Mouse (Mus musculus): Measurements from ENCODE around the gene Wdr59.
"Not testable (repeated sequence)": the region's sequence is repeated elsewhere in the genome, so short reads cannot be mapped to it uniquely, and the experiment has no call there.

The Wdr59 gene

DNA sequence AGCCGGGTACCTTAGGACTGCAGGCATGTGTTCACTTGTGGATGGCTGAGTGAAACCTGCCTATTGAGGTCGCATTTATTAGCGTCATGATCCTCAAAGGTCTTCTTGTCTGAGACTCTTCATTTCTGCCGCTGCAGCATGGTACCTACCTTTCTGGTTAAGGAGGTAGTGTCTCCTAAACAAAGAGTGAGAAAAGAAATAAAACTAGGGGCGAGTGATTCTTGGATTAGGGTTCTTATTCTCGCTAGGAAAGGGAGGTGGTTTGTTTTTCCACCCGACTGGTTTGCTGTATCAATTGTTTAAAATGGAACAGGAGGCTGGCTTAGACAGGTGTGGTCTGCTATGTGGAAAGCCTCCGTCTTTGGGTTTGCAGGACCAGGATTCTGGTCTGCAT lies 15.9 kb upstream of the Wdr59 start:
- DNase-seq (ENCODE audit: low spot score in 2 of 2) = no peak

DNA sequence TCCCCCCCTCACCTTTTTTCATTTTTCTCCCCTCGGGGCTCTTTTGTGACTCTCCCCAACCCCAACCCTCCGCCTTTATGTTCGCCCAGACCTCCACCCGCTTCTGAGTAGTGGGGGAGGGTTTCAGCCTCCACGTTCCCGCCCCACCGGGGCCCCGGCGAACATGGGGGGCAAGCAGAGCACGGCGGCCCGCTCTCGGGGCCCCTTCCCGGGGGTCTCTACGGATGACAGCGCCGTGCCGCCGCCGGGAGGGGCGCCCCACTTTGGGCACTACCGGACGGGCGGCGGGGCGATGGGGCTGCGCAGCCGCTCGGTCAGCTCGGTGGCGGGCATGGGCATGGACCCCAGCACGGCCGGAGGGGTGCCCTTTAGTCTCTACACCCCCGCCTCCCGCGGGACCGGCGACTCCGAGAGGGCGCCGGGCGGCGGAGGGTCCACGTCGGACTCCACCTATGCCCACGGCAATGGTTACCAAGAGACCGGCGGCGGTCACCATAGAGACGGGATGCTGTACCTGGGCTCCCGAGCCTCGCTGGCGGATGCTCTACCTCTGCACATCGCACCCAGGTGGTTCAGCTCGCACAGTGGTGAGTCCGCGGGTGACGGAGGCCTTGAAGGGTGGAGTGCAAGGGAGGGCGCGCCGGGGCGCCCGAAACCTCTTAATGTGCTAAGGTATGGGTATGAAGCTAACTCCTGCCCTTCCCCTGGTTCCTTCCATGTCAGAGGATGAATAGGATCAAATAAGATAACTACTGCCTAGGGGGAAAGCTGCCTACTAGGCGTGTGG lies 15.3 kb upstream of the Wdr59 start:
- peak in 1 of 2 experiments; percentile 31 for DNase-seq (ENCODE audit: low spot score in 2 of 2)

DNA sequence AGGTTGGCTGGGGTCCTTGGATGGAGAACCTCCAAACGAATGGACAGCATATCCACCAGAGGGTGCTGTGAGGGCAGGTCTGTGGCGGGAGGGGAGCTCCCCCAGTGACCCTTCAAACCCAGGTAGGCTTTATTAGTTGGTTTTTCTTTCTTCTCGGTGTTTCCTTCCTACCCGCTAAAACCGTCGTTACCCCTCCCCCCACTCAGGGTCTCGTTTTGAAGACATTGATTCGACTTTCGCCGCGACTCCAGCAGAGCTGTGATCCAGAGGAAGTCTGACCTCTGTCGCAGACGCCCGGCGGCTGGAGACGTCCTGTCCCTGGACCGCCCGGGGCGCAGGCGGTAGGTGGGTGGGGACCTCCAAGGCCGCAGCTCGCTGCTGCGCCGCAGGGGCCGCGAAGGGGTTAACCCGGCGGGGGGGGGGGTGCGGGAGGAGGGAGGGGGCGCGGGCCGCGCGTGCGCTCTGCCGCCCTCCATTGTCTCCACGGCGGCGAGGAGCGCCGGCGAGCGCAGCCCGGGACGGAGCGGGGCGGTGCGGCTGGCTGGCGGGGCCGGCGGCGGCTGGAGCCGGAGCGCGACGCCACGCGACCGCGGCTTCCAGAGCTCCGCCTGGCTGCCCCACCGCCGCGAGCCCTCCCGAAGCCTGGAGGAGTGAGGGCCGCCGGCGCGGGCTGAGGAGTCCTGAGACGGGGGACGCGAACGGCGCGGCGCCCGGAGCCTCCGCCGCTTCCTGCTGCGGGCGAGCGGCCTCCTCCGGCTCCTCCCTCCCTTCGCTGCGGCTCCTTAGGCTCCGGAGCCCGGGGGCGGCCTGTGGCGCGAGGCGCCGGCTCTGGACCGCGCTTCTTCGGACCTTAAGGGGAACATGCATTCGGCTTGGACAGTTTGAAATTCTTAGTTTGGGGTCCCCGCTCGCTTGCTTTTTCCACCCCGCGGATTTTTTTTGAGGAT lies 14.4 kb upstream of the Wdr59 start, which contains the start of gene Znrf1:
Gene Znrf1 (plus strand): TSS at position 67 of the 947 bp plus-strand sequence.
- peak; percentile 71 to 74 for DNase-seq (ENCODE audit: low spot score in 2 of 2)

DNA sequence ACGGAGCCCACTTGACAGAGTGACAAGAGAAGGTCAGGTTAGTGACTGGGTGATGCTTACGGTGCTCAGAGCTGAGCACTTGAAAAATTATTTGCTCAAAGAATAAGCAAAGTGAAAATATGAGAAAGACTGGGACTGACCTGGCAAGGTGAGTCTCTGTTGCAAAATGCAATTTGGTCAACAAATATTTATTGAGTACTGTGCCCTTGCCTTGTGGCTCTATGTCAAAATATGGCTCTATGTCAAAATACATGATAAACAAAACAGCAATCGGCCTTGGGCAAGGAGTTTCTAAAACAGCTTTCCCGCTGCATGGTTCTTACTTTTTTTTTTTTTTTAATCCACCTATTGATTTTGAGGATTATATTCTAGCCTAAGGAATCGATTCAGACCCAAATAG lies 13.6 kb upstream of the Wdr59 start:
- no peak for DNase-seq (ENCODE audit: low spot score in 2 of 2)

DNA sequence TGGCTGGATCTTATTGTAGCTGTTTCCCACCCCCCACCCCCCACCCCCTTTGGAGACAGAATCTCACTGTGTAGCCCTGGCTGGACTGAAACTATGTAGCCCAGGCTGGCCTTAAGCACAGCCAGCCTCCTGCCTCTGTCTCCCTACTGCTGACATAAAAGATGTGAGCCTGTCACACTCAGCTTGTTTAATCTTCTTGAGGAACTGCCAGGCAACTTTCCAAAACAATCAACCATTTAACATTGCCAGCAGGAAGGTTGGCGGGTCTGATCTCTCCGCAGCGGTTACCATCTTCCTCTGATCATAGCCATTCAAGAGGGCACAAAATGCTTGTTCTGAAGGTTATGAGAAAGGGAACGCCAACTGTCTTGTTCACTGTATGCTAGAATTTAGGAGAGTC lies 11.6 kb upstream of the Wdr59 start:
- DNase-seq (ENCODE audit: low spot score in 2 of 2) = no peak

DNA sequence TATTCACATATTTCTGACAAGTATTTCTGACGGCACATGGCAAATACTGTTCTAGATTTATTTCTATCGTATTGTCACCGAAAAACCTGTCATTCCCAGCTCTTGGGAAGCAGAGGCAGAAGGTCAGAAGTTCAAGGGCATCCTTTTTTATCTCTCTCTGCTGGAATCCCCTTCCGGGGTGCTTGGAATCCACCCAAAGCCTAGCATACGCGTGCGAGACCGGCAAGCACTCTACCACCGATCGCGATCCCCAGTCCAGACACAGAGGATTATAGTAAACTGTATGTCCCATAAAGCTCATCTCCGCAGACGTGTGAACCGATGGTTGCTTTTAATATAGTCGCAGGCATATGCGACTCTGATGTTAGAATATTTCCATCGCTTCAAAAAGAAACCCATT lies 9.7 kb upstream of the Wdr59 start:
- peak in 1 of 2 experiments; percentile 51 for DNase-seq (ENCODE audit: low spot score in 2 of 2)

DNA sequence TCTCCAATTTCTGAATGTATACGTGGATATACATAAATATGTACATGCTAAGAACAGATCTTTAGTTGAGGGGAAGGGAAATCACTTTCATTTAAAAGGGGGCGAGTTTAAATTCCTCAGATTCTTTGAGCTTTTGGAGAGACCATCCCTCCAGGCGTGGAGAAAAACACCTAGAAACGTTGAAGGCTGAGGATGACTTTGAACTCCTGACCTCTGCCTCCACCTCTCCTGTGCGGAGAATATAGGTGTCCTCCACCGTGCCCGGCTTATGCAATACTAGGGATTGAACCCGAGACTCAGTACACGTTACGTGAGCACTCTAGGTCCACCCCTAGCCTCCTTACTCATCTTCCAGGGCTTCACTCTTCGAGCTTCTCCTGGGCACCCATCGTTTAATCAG lies 9.3 kb upstream of the Wdr59 start:
- peak in 1 of 2 experiments; percentile 47 for DNase-seq (ENCODE audit: low spot score in 2 of 2)

DNA sequence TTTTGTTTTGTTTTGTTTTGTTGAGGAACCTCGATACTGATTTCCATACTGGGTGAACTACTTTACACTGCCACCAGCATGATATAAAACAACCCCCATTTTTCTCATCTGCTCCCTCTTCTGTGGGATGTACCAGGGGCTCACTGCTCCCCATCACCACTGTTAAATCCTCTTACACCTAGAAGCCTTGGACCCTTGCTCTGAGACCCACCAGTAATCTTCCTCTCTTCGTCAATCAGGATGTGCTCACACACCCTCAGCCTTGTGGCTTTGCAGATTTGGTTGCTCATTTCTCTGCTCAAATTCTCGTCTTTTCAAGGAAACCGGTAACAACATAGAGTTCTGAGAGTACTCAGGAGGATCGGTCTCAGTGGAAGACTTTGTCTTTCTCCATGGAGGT lies 6.2 kb upstream of the Wdr59 start:
- DNase-seq (ENCODE audit: low spot score in 2 of 2) = no peak

DNA sequence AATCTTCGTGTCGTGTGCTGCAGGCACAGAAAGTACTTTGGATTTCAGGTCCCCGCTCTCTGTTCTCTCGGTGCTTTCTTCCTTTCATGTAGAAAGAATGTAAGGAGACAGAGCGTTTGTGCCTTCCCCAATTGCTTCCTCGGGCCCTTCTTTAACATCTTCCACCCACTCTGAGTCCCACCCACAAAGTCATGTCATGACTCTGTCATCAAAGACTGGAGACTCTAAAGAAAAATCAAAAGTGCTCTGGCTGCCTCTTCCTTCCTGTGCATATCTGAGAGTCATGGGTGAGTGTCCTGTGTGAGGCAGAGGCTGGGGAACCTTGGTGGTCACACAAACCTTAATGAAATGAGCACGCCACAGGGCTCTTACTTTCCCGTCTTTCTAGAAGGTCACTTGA lies 5.3 kb upstream of the Wdr59 start:
- no peak for DNase-seq (ENCODE audit: low spot score in 2 of 2)

DNA sequence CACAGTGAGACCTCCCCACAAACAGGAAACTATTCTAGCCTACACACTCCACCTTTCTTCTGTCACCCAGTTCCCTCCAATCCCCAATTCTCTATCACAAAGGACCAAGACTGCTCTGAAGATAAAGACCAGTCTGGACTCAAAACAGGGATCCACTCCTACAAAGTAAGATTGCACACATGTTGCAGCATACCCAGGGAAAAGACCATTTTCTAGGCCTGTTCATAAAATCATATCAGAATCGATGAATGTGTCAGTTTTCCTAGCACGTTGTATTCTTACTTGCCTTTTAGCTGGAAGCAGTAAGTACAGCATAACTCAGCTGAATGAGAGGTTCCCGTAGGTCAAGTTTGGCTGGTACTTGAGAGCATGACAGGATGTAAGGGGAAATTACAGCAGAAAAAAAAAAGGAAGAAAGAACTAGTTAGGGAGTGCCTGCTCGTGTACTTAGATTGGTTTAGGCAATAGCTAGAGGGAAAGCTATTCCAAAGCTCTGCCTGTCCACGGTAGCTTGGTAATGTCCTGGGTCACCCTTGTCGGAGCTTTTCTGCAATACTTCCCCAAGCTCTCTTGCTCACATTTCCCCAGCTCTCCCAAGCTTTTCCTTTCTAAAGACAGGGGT lies 4.6 kb upstream of the Wdr59 start:
- DNase-seq (ENCODE audit: low spot score in 2 of 2) = no peak

DNA sequence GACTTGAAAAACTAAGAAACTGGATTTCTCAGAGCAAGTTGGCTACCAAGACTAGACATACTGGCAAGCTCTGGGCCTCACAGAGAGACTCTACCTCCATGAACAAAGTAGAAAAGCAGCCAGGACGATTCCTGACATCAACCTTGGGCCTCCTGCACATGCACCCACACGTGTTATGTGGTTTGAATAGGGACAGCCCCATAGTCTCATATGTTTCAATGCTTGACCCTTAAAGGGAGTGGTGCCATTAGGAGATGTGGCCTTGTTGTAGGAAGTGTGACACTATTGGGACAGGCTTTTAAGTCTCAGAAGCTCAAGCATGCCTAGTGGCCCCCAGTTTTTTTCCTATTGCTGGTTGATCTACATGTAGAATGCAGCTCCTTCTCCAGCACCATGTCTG lies 4.4 kb downstream of the Wdr59 start:
- no peak for DNase-seq (ENCODE audit: low spot score in 2 of 2)

DNA sequence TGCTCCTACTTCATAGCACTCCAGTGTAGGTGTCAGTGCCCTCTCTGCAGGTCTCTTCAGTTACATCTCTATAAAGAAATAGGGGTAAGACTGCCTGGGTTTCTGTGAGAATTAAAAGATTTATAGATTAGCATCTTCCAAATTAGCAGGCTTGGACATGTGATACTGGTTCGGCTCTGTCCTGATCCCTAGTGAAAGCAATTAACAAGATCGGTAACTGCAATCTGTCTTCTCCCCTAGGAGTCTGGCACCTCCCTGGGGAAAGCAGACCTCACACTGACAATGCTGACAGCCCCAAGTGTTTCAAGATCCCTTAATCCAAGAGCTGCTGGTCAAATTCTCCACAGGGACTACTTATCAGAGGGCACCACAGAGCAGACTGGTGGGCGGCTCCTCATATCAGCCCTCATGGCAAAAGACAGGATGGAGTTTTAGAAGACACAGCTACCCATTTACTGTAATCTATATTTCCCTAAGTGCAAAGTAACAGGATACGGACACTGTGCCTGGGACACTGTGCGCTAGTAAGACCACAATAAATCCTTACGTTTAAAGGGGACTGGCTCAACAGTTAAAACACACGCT lies 5.3 kb downstream of the Wdr59 start:
- no peak for DNase-seq (ENCODE audit: low spot score in 2 of 2)

DNA sequence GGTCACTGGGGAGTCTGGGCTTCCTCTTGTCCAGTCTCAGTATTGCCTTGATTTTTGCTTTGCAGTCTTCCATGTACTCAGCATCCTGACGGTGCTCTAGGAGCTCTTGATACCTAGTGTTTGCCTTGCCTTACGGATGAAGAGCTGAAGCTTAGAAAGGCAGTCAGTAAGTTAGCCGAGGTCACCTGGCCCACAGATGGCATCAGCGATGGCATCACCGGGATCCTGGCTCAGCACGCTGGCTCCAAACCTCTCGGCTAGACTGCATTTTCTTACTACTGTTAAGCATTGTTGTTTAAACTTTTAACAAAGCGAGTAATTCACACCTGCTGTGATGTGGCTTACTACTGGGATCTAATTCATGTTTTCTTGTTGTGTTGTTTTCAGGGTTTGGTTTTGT lies 8.4 kb downstream of the Wdr59 start:
- no peak for DNase-seq (ENCODE audit: low spot score in 2 of 2)

DNA sequence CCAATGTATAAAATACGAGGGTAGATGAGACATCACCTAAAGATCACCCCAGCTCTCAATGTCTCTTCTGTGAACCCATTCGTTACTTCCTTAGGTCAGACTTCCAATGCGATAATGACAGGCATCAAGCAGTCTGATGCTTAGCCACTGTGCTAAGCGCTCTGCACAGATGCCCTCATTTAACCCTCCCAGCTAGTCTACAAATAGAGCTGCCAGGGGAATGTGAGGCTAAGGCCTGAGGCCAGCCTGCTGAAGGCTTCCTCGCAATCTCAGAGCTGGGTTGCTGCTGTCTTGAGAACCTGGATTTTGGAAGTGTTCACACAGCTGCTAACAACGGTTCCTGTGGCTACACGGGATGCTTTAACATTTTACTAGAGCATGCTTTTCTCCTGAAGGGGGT lies 9.0 kb downstream of the Wdr59 start:
- no peak for DNase-seq (ENCODE audit: low spot score in 2 of 2)

DNA sequence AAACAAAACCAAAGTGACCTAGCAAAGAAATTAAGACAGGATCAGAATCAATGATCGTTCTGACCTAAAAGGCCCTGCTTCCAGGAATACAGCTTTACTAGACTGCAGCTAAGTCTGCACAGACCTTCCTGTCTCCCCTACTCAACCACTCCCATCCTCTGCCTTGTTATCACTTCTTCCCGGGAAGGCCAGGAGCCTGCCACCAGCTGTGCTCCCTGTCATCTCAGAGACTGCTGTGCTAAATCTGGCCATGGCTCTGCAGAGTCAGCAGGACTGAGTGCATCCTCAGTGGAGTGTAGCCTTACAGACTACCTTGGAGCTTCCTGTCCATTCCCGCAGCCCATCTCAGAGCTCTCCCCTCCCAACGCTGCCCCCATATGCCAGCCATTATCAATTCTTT lies 11.5 kb downstream of the Wdr59 start:
- no peak for DNase-seq (ENCODE audit: low spot score in 2 of 2)

DNA sequence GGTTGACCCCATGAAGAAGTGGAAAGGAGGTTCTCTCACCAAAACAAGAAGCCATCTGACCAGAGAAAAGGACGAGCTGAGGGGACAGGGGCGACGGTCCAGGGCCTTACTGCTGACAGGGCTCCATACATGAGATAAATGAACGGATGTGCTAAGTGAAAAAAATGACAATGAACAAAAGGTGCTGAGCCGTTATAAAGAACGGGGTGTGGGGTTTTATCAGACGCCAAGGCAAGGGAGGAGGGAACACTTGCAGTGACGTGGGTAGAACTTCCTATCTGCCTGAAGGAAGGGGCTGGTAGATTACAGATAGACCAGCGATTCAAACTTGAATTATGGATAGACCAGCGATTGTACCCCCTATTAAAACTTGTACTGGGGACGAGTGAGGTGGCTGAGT lies 12.6 kb downstream of the Wdr59 start:
- DNase-seq (ENCODE audit: low spot score in 2 of 2) = no peak

DNA sequence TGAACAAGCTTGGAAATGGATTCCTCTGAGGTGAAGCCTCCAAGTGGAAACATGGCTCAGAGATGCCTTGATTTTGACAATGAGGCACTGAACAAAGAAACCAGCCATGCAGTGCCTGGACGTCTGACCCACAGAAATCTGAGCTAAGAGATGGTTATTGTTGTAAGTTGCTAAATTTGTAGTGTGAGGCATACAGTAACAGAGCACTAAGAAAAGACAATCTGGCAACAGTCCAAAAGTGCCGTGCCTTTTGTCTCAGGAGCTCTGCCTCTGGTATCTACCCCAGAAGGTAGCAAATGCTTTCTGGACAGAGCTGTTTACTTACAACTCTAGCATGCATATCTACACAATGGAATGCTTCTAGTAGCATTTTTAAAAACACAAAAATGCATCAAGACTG lies 13.3 kb downstream of the Wdr59 start:
- no peak for DNase-seq (ENCODE audit: low spot score in 2 of 2)

DNA sequence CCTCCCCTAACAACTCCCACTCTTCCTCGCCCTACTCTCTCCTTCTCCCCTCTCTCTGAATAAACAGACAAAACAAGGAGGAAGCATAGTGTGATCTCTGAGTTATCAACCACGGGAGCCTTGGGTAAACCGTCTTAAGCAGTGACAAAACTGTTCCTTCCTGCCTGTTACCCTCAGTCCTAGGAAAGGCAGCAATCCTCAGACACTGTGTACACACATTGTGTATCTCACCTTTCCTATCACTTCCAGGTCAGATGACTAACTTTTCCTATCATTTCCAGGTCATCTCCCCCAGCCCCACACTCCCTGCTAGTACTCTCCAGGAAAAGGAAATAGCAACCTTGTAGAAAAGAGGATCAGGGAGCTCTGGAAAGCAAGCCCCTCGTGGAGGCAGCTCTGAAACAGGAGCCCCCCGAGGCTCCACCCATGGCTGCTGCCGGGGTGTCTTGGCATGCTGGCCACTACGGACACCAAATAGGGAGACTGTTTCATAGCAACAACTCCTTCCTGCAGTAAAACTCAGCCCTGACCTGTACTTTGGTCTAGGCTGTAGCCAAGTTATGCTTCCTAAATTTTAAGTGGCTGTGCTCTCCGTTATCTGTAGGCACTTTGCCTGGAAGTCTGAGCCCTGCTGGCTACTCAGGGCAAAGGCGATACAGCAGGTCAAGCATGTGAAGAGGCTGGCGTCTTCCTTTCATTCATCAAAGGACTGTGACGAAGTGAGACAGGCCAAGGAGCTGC lies 20.0 kb downstream of the Wdr59 start:
- no peak for DNase-seq (ENCODE audit: low spot score in 2 of 2)

DNA sequence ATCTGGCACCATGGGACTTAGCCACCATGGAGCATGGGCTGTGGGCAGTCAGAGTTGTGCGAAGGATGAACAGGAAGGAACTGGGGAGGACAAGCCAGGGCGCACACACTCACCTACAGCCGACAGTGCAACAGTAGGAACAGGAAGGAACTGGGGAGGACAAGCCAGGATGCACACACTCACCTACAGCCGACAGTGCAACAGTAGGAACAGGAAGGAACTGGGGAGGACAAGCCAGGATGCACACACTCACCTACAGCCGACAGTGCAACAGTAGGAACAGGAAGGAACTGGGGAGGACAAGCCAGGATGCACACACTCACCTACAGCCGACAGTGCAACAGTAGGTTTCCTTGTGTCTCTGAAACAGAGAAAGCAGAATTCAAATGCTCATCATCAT lies 23.6 kb downstream of the Wdr59 start:
- not testable (repeated sequence) for DNase-seq (ENCODE audit: low spot score in 2 of 2)

DNA sequence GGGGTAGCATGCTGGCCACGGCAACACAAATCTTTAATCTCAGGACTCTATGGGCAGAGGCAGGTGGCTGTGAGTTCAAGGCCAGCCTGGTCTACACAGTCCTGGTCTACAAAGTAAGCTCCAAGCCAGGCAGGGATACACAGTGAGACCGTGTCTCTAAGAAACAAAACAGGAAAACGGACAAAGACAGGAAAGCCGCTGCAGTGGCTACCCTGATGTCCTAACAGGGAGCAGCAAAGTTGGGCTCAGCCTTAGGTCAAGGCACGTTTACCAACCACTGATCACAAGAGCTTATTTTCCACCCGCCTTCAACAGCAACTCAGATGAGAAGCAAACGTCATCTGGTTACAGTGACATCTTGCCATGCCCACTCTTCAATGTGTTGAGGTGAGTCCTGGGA lies 25.6 kb downstream of the Wdr59 start:
- no peak for DNase-seq (ENCODE audit: low spot score in 2 of 2)

DNA sequence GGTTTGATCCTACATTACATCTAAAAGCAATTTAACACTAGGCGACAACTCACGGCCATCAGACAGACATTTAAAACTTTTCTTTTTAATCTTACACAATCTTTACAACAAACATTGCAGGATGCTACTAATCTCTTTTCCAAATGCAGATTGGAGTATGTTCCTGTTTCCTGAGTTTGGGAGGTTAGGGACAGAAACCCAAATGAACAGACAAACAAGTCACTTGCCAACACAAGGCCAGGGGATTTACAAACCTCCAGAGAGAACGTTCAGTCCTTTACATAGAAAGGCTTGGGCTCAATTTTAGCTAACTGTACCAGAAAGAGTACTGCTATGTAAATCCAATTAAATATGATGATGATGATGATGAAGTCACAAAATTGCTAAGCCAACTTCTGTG lies 28.7 kb downstream of the Wdr59 start:
- DNase-seq (ENCODE audit: low spot score in 2 of 2) = no peak
